Mouse (Mus musculus) CD8-positive naive resting alpha-beta T cell, adult 2 months (primary cell): Measurements from ENCODE around the gene Ppp1r12b.
"Not testable (repeated sequence)": the region's sequence is repeated elsewhere in the genome, so short reads cannot be mapped to it uniquely, and the experiment has no call there.

Experiments used
- DNase-seq, 2 experiments: peaks; one replicate each; pipeline ENCODE4 v3.0.0; 2022; ENCODE audit warnings: low read depth in 2 of 2, low spot score in 2 of 2

The Ppp1r12b gene

GRCm38 (mm10) chr1:134852797-134853196 lies 102.9 kb downstream of the Ppp1r12b start:
- no peak for DNase-seq

- no peak for DNase-seq
These were observed 104.5 kb downstream of the Ppp1r12b start for GRCm38 (mm10) chr1:134851211-134851610.

GRCm38 (mm10) chr1:134850361-134850760 lies 105.4 kb downstream of the Ppp1r12b start:
- DNase-seq: no peak

- no peak for DNase-seq
These were observed 107.9 kb downstream of the Ppp1r12b start for GRCm38 (mm10) chr1:134847851-134848250.

GRCm38 (mm10) chr1:134846295-134846988 lies 109.3 kb downstream of the Ppp1r12b start:
- DNase-seq: no peak

- DNase-seq: no peak
These were observed 112.4 kb downstream of the Ppp1r12b start for GRCm38 (mm10) chr1:134843369-134843768.

GRCm38 (mm10) chr1:134836909-134837480 lies 118.7 kb downstream of the Ppp1r12b start:
- DNase-seq: no peak

- not testable (repeated sequence) for DNase-seq
These were observed 124.9 kb downstream of the Ppp1r12b start for GRCm38 (mm10) chr1:134830881-134831280.

GRCm38 (mm10) chr1:134829635-134830034 lies 126.1 kb downstream of the Ppp1r12b start:
- DNase-seq: no peak

GRCm38 (mm10) chr1:134824896-134825295 lies 130.8 kb downstream of the Ppp1r12b start:
- DNase-seq: no peak

- no peak for DNase-seq
These were observed 131.9 kb downstream of the Ppp1r12b start for GRCm38 (mm10) chr1:134823842-134824241.

GRCm38 (mm10) chr1:134823323-134823722 lies 132.4 kb downstream of the Ppp1r12b start:
- DNase-seq: no peak

GRCm38 (mm10) chr1:134820882-134821281 lies 134.9 kb downstream of the Ppp1r12b start:
- DNase-seq: no peak

GRCm38 (mm10) chr1:134819196-134819595 lies 136.5 kb downstream of the Ppp1r12b start:
- no peak for DNase-seq

- no peak for DNase-seq
These were observed 137.0 kb downstream of the Ppp1r12b start for GRCm38 (mm10) chr1:134818716-134819115.

- DNase-seq: no peak
These were observed 137.7 kb downstream of the Ppp1r12b start for GRCm38 (mm10) chr1:134817916-134818595.

GRCm38 (mm10) chr1:134817120-134817519 lies 138.6 kb downstream of the Ppp1r12b start:
- DNase-seq: no peak

GRCm38 (mm10) chr1:134816617-134817016 lies 139.1 kb downstream of the Ppp1r12b start:
- DNase-seq: no peak

GRCm38 (mm10) chr1:134815748-134816147 lies 140.0 kb downstream of the Ppp1r12b start:
- no peak for DNase-seq

GRCm38 (mm10) chr1:134805471-134805870 lies 150.3 kb downstream of the Ppp1r12b start:
- no peak for DNase-seq

- DNase-seq: no peak
These were observed 151.4 kb downstream of the Ppp1r12b start for GRCm38 (mm10) chr1:134804373-134804772.
